Mouse (Mus musculus): Measurements from ENCODE around the gene Crat.

DNA sequence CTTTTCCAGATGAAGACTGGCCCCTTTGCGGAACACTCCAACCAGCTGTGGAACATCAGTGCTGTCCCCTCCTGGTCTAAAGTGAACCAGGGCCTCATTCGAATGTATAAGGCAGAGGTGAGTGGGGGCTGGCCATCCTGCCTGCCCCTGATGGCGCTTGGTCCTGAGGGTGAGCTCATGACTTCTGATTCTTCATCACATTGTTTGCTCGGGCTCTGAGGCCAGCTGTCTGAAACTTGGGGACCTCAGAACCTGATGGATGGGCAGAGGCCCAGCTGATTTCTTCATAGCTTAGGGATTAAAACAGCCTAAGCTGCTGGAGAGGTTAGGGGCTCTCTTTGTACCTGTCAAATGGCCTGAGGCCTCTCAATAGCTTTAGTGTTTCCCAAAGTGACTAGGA lies 27.7 kb upstream of the Crat start:
- no peak for TF ChIP-seq CTCF (IDR thresholded peaks at IDR 0.05; ENCODE audit: low read depth)
- no peak for TF ChIP-seq EP300 (IDR thresholded peaks at IDR 0.05; ENCODE audit: low read depth)
